Mouse (Mus musculus) midbrain, embryonic 10.5 days (tissue): ENCODE measurements at regions not wholly inside any gene's neighbourhood (a gene's known extent, or its start where the extent isn't known, plus 50 kb on each side); places are given as distances from the start of the nearest gene placed in this dataset.

ENCODE experiments used
- DNase-seq: peaks from one replicate; pipeline ENCODE4 v3.0.0-alpha.2; 2017; ENCODE audit warnings: low spot score
- H3K27ac ChIP-seq: fragments of 300-500 bp; sonication (generic); replicated peaks from 2 replicates; pipeline ENCODE4 v1.5.1; 2016; ENCODE audit warnings: mild to moderate bottlenecking
- H3K27me3 ChIP-seq: fragments of 300-500 bp; sonication (generic); 2 replicates; pipeline ENCODE4 v1.6.1; 2016; ENCODE audit warnings: low read depth, mild to moderate bottlenecking; ENCODE audit not compliant: poor library complexity, severe bottlenecking
- H3K36me3 ChIP-seq: fragments of 300-500 bp; sonication (generic); 2 replicates; pipeline ENCODE4 v1.6.1; 2016; ENCODE audit warnings: mild to moderate bottlenecking, moderate library complexity
- H3K4me1 ChIP-seq: fragments of 300-500 bp; sonication (generic); 2 replicates; pipeline ENCODE4 v1.6.1; 2016
- H3K4me3 ChIP-seq: fragments of 300-500 bp; sonication (generic); 2 replicates; pipeline ENCODE4 v1.5.1; 2016; ENCODE audit warnings: mild to moderate bottlenecking, moderate library complexity
- H3K9me3 ChIP-seq: fragments of 300-500 bp; sonication (generic); replicated peaks from 2 replicates; pipeline ENCODE4 v1.6.1; 2016; ENCODE audit warnings: mild to moderate bottlenecking
- WGBS: fragments of 180-500 bp; shearing (Covaris S2); methylation state at CpG from one replicate; pipeline ENCODE4 v1.1.7; 2016; 5-methylcytosine and 5-hydroxymethylcytosine counted together

DNA sequence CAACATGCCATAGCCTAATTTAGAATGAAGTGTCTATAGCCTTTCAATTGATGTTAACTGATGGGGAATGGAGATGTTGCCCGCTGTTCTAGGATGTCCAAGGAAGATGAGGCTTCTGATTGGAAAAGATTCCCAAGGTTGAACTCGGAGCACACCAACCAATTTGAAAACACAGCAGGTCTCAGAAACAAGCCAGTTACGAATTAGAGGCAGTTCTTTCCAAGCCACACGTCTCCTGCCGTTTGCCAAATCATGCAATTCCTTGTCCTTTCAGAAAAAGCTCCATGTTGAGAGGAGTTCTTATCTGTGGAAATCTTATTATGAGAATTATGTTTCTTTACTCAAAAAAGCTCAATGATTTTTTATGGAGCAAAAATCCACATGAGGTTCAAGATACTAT lies 71.5 kb upstream of the Npy2r start:
- Histone ChIP-seq H3K4me3 (no peak overlapping the region), H3K27ac (no peak overlapping the region), H3K4me1 (no peaks in the 10 kb centered on the region), H3K9me3 (no peaks in the 10 kb centered on the region), H3K27me3 (no peaks in the 10 kb centered on the region), H3K36me3 (no peaks in the 10 kb centered on the region)
- no peak for DNase-seq
- WGBS = 85% methylated on average over 5 of the region's 5 CpGs

DNA sequence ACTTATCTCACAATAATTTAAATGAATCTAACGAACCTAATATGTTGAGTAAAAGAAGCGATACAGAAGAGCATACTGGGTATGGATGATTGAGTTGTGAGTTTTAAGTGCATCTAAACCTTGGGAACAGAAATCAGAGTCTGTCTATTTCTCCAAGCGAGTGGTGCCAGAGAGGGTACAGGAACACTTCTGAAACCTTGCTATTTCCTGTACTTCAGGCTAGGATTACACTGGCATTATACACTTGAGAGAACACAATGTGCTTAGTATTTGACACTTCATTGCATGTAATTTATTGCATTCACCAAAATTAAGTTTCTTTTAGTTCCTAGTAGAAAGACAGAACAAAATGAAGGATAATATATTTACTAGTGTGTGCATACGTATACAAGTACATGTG lies 54.0 kb upstream of the Npy2r start:
- no peak for DNase-seq
- WGBS = 92% methylated on average over 4 of the region's 4 CpGs
- Histone ChIP-seq H3K4me1 (no peaks in the 10 kb centered on the region), H3K4me3 (no peak overlapping the region), H3K36me3 (no peaks in the 10 kb centered on the region), H3K27me3 (no peaks in the 10 kb centered on the region), H3K9me3 (no peaks in the 10 kb centered on the region), H3K27ac (no peak overlapping the region)

- no peak overlapping the region for H3K4me3 ChIP-seq
- H3K27ac ChIP-seq = no peak overlapping the region
- WGBS = 95% methylated on average over 1 of the region's 1 CpGs
- no peaks in the 10 kb centered on the region for H3K36me3 ChIP-seq
- no peaks in the 10 kb centered on the region for H3K9me3 ChIP-seq
- H3K27me3 ChIP-seq = no peaks in the 10 kb centered on the region
- no peak for DNase-seq
- H3K4me1 ChIP-seq = no peaks in the 10 kb centered on the region
Observed at GRCm38 (mm10) chr3:82598656-82599055, 50.8 kb upstream of the Npy2r start.
